Mouse (Mus musculus) testis, adult 2 months (tissue): ENCODE measurements around the gene Enox1.

ENCODE experiments used
- CTCF ChIP-seq: fragments of 200-500 bp; IDR thresholded peaks from 2 replicates; pipeline ENCODE4 v1.5.1; 2012; ENCODE audit warnings: low read depth, mild to moderate bottlenecking, inconsistent platforms, low read length, moderate library complexity; ENCODE audit not compliant: control insufficient read depth, insufficient read depth, insufficient replicate concordance
- POLR2A ChIP-seq: fragments of 200-500 bp; IDR thresholded peaks from 2 replicates; pipeline ENCODE4 v1.6.1; 2012; ENCODE audit warnings: low read depth, mild to moderate bottlenecking, inconsistent platforms, low read length, moderate library complexity; ENCODE audit not compliant: control insufficient read depth

DNA sequence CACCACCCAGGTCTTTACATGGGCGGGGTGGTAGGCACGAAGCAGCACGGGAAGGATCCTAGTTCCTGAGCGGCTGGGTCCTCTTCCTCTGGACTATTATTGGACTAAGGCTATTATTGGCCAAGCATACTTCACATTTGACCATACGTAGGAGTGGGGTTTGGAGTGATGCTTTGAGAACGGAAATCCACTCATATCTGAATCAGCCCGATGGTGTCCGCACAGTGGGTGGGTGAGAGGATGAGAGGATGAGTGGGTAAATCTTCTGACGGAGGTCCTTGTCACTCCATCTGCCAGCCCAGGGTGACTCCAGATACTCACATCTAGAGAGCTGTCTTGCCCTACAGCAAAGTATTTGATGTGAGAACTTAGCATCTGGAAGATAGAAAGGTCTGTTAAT lies 253.8 kb downstream of the Enox1 start:
- TF ChIP-seq POLR2A (no peak), CTCF (no peak)
